Mouse (Mus musculus): ENCODE results near the gene Dvl3.

DNA sequence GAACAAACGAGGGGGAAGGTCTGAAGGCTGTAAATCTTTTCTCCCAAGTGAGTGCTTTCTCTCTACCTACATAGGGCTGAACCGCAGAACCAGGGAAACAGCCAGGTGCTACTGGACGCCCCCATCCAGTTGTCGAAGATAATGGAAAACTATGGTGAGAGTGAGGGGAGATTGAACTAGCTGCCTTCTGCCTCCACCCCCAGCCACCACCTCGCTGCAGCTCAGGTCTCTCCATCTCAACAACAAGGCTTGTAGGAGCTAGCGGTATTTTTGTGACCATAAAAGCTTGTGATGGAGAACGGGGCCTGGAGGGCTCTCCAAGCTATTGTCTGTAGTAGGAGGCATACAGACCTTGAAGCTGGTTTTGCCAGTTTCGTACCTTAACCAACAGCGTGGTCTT lies 32.4 kb downstream of the Dvl3 start:
- no peak for TF ChIP-seq CTCF (IDR thresholded peaks at IDR 0.05; ENCODE audit: extremely low read depth, insufficient read depth, low read length)
- no peak for TF ChIP-seq POLR2A (IDR thresholded peaks at IDR 0.05; ENCODE audit: extremely low read depth, insufficient read depth, low read length)
